Mouse (Mus musculus): ENCODE measurements at regions not wholly inside any gene's neighbourhood (a gene's known extent, or its start where the extent isn't known, plus 50 kb on each side); places are given as distances from the start of the nearest gene placed in this dataset.

DNA sequence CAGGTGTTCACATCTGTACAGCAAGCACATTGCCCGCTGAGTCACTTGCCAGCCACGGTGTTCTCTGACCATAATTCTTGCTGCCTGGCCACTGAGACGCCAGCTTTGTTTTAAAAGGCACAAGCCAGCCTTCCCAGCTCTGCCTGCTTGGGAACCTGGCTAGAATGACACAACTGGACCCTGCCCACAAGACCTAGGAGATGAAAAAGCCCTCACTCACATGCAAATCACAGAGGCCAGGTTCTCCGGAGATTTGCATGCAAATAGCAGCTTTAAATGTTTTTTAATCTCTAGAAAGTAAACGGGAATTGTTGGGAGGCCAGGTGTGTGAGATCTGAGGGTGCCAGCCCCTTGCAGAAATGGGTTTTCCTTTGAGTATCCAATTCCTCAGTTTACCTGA, 71.9 kb downstream of the 1810010D01Rik start:
- no peak for DNase-seq (ENCODE audit: low spot score in 2 of 2)

GRCm38 (mm10) chr7:145132506-145132905, 75.4 kb downstream of the 1810010D01Rik start:
- no peak for DNase-seq (ENCODE audit: low spot score in 2 of 2)

GRCm38 (mm10) chr7:145131438-145132159, 76.3 kb downstream of the 1810010D01Rik start:
- DNase-seq (ENCODE audit: low spot score in 2 of 2) = no peak

DNA sequence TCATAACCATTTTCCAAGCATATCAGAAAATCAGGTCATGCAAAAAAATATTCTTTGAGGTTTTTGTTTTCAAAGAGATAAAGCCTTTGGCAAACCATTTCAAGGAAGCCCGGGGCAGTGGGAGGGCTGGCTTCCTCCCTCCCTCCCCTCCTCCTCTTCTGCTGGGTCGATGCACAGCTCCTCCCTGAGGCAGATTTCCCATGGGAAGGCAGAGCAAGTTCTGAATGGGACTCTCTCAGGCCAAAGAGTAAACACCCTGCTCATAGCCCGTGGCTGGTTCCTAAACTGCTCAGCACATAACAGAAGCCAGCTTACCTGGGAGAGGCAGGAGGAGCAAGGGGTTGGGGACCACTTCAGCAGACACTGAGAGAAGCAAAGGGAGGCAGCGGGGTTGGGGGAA, 77.9 kb downstream of the 1810010D01Rik start:
- DNase-seq (ENCODE audit: low spot score in 2 of 2) = no peak

GRCm38 (mm10) chr7:145127661-145128060, 80.3 kb downstream of the 1810010D01Rik start:
- no peak for DNase-seq (ENCODE audit: low spot score in 2 of 2)

DNA sequence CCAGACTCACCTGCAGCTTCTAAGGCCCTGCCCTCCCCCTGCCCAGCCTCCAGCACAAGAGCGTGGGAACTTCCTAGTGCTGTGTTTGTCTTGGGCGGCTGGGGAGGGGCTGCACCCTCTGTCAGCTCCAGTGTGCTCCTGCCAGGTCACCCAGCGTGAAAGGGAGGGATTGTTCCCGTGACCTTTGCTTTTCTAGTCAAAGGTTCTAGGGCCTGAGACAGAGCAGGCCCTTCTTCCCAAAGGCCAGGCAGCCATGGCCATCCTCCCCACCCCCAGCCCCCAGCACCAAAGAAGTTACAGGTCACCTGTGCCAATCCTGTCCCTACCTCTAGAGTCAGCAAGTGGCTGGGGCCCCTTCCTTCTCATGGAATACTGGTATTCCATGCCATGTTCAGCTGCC, 80.7 kb downstream of the 1810010D01Rik start:
- DNase-seq (ENCODE audit: low spot score in 2 of 2) = no peak

- no peak for DNase-seq (ENCODE audit: low spot score in 2 of 2)
Observed at GRCm38 (mm10) chr7:145123996-145124601, 83.8 kb downstream of the 1810010D01Rik start.

GRCm38 (mm10) chr7:145122471-145122870, 85.4 kb downstream of the 1810010D01Rik start:
- no peak for DNase-seq (ENCODE audit: low spot score in 2 of 2)

DNA sequence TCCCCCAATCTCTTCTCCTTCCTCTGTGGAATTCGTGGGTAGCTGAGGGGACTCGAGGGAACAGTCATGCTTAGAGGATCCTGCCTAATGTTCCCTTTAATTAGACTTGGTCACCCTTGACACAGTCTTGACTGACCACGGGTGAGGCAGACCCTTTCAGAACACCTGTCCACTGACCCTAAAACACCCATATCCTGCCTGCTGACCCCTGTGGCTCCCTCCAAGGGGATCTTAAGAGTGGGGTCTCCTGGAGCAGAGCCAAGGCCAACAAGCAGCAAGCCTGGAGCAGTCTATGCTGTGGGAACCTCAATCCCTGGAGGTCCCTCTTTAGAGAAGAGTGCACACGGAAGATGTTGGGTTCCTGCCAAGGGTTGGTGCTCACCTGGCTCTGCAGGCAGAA, 89.5 kb downstream of the 1810010D01Rik start:
- DNase-seq (ENCODE audit: low spot score in 2 of 2) = no peak

DNA sequence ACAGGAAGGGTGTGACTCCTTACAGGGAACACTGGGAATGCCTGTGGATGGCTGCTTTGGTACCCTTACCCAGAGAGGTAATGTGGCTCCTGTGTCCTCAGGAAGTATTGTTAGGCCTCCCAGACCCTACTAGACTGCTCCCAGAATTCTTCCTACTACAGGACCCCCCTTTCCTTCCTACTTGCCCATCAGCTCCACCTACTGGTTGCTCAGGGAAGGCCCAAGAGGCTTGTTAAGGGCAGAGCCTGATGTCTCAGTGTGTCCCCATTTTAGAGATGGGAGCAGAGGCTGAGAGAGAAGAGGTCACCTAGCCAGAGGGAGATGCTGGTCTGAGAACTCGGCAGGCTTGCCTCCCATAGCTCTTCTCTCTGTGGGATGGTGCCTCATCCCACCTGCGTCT, 93.3 kb downstream of the 1810010D01Rik start:
- peak; percentile 28 to 63 for DNase-seq (ENCODE audit: low spot score in 2 of 2)

DNA sequence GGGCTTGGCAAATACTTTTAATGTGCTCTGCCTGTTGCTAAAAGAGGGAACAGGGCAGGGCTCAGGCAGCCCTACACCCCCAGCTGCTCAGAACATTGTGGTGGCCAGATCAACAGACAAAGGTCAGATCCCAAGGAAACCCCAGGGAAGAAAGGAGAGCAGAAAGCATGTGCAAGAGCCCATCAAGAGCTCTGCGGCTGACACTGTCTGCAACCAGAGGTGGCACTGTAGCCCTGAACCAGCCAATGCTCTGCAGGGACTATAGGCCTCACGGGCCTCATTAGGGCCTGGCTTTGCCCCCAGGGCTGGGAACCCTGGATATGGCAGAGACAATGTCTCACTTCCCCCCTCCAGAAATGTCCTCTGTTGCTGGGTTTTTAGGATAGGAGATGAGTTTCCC, 93.8 kb downstream of the 1810010D01Rik start:
- no peak for DNase-seq (ENCODE audit: low spot score in 2 of 2)

GRCm38 (mm10) chr7:145112887-145113531, 94.9 kb downstream of the 1810010D01Rik start:
- DNase-seq (ENCODE audit: low spot score in 2 of 2) = no peak

DNA sequence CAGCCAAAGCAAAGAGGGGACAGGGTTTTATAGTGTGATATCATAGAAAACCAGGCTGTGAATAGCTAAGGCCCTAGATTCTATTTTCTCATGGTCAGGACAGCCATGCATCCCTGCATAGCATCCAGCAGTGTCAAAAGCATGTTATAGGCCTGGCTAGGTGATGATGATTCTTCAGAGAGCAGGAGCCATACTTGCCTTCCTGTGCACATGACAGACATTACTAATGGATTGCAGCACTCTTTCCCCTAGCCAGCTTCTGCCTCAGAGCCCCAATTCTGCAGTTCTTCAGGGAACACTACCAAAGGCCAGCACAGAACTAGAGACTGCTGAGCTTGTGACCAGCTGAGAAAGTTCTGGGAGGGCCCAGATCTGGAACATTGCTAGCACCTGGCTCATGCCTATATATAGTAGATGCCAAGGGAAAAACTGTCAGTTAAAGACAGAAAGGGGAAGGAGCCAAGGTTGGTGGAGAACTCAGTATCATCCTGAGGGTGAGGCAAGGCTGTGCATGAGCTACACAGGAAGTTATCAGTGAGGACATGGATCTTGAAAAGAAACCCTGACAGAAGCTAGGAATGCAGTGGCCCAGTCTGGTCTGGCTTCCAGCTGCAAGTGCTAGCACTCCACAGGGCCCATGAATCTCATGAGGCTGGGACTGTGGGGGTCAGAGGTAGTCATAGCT, 95.6 kb downstream of the 1810010D01Rik start:
- no peak for DNase-seq (ENCODE audit: low spot score in 2 of 2)

DNA sequence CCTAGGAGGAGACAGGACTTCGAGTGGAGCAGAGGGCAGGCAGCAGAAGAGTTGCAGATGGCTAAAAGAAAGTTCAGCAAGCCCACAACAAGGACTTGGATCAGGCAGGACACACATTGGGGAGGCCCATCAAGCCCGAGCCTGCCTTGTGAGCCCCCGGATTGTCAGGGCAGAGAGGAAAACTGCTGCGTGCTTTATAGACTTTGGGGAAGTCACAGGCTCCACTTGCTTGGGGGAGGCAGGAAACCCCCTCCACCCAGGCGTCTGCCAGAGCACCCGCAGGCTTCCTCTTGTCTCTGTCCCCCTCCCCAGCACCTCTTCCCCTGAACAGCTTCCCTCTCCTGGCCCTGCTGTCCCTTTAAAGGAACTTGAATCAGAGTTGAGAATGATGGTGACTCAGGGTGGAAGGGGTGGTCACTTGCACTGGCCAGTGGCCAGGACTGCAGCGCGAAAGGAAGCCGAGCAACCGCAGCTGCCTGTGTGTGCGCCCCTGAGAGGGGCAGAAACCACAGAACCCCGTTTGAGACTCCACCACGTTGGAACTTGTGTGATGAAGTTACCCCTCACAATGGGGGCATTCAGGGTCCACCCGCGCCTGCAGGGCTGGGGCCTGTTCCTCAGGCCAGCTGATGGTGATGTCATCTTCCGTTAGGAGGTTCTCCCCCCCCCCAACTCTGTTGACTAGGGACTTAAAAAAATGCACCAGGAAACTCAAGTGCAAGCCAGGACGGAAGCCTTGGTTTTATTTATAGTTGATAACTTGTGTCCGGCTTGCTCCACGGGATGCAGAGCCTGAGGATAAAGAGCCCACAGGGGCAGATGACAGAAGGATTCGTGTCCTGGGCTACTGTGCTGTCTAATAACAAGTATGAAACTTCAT, 96.4 kb downstream of the 1810010D01Rik start:
- peak; percentile 73 to 76 for DNase-seq (ENCODE audit: low spot score in 2 of 2)

GRCm38 (mm10) chr7:145110657-145111251, 97.2 kb downstream of the 1810010D01Rik start:
- no peak for DNase-seq (ENCODE audit: low spot score in 2 of 2)

- no peak for DNase-seq (ENCODE audit: low spot score in 2 of 2)
Observed at GRCm38 (mm10) chr7:145110028-145110427, 97.9 kb downstream of the 1810010D01Rik start.

DNA sequence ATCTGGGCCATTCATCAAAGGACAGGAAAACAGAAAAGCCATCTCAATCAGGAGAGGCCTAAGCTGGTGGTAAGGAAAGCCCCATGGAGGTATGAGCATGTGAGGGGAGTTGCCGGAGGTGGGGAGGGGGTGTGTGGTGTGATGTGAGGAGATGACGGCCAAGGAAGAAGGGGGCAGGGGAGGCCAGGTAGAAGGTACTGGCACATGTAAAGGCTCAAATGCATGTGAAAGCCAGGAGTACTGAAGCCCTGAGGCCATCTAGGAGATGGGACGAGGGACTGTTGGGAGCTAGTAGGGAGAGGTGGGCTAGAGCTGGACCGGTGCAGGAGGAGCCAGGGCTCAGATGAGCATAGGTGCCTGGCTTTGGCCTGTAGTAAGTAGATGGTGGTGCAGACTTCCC, 98.4 kb downstream of the 1810010D01Rik start:
- DNase-seq (ENCODE audit: low spot score in 2 of 2) = no peak

DNA sequence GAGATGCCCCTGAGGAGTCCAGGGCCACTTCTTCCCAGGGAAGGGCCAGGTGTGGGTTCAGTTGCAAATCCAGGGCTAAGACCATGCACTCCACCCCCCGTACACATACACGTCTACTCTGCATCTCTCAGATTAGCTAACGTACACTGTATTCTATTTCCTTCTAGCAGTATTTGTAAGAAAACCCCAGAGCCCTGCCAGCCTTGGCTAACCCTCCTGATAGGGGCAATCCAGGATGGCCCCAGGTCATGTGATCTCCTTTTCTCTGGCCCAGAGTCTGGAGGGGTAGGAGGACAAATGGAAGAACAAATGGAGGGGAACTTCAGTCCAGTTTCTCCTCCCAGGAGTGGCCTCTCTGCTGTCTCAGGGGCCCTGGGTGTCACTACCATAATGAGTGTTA, 98.9 kb downstream of the 1810010D01Rik start:
- no peak for DNase-seq (ENCODE audit: low spot score in 2 of 2)

- no peak for DNase-seq (ENCODE audit: low spot score in 2 of 2)
Observed at GRCm38 (mm10) chr7:145107575-145108170, 100.2 kb downstream of the 1810010D01Rik start.

- no peak for DNase-seq (ENCODE audit: low spot score in 2 of 2)
Observed at GRCm38 (mm10) chr7:145106494-145106849, 101.4 kb downstream of the 1810010D01Rik start.

All from thymus, postnatal 10 days (tissue).